Mouse (Mus musculus): ENCODE data around the gene Arhgap24. TPM values are rescaled to one million over a fixed set of nuclear protein-coding genes. Genes with fewer than 3 reads are reported as not detected.

Gene Arhgap24
- polyA plus RNA-seq, 1 experiment from 2014 or later, result 10.6 TPM

GRCm38 (mm10) chr5:102736131-102736530 lies 254.9 kb downstream of the Arhgap24 start:
- Histone ChIP-seq H3K27ac (no peak overlapping the region), H3K9ac (no peak overlapping the region), H3K36me3 (replicated peaks) (no peaks in the 10 kb centered on the region), H3K9me3 (no peaks in the 10 kb centered on the region), H3K27me3 (replicated peaks) (no peaks in the 10 kb centered on the region), H3K4me2 (no peak overlapping the region), H3K4me1 (no peaks in the 10 kb centered on the region), H3K4me3 (no peak overlapping the region)
- no peak for ATAC-seq (replicated peaks)
- 91% methylated on average over 5 of the region's 5 CpGs for WGBS

DNA sequence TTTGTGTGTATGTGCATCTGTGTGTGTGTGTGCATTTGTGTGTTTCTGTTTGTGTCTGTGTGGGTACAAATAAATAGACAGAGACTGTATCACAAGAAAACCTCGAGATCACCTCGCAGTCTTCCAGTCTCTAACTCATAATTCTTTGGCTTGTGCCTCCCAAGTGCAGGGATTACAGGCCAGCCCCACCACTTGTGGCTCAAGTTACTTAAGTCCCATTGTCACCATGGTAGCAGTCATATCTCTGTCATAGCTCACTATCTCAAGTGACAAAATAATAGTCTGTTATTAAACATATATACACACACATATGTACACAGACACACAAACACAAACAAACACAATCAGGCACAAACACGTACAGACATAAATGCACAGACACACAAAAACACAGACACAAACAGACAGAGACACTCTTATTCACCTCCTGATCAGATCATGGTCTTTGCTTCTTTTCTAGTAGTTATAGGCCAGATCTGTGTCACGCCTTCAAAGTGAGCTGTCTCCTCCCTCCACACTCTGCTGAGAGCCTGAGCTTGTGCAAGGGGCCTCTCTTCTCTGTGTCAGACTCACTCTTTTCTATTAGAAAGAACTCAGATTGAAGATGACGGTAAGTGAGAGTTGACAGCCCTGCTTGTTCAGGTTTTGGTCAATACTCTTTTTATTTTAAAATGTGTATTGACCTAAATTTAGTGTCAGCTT lies 261.5 kb downstream of the Arhgap24 start:
- Histone ChIP-seq H3K4me2 (no peak overlapping the region), H3K4me3 (no peak overlapping the region), H3K27ac (no peak overlapping the region), H3K9ac (no peak overlapping the region), H3K4me1 (no peaks in the 10 kb centered on the region), H3K36me3 (replicated peaks) (no peaks in the 10 kb centered on the region), H3K9me3 (no peaks in the 10 kb centered on the region), H3K27me3 (replicated peaks) (no peaks in the 10 kb centered on the region)
- 67% methylated on average over 5 of the region's 5 CpGs for WGBS
- no peak for ATAC-seq (replicated peaks)

GRCm38 (mm10) chr5:102743436-102743835 lies 262.2 kb downstream of the Arhgap24 start:
- Histone ChIP-seq H3K4me3 (no peak overlapping the region), H3K27ac (no peak overlapping the region), H3K27me3 (replicated peaks) (no peaks in the 10 kb centered on the region), H3K4me1 (no peaks in the 10 kb centered on the region), H3K9ac (no peak overlapping the region), H3K4me2 (no peak overlapping the region), H3K36me3 (replicated peaks) (no peaks in the 10 kb centered on the region), H3K9me3 (no peaks in the 10 kb centered on the region)
- WGBS, result 80% methylated on average over 3 of the region's 3 CpGs
- ATAC-seq (replicated peaks), result no peak

- Histone ChIP-seq H3K4me3 (no peak overlapping the region), H3K4me1 (no peaks in the 10 kb centered on the region), H3K36me3 (replicated peaks) (no peaks in the 10 kb centered on the region), H3K27me3 (replicated peaks) (no peaks in the 10 kb centered on the region), H3K27ac (no peak overlapping the region), H3K9me3 (no peaks in the 10 kb centered on the region), H3K4me2 (no peak overlapping the region), H3K9ac (no peak overlapping the region)
- ATAC-seq (replicated peaks), result no peak
- 87% methylated on average over 4 of the region's 4 CpGs for WGBS
Observed at GRCm38 (mm10) chr5:102744051-102744450, 262.9 kb downstream of the Arhgap24 start.

DNA sequence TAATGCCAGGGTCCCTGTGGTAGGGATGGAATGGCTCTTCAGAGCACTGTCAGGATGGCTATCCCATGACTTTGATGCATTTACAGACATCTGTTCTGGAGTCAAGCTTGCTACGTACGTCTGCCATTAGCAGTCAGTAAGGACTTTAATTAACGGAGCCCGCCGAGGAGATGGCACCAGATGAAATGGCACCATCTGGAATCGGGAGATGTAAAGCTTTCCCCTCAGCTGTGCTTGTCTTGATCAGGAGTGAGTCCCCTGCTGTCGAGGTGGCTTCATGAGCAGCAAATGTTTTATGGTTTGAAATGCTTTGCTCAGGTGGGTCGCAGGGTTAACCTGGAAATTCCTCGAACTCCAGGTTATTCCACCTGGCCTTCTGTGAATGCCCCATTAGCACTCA lies 267.0 kb downstream of the Arhgap24 start:
- ATAC-seq (replicated peaks), result no peak
- H3K4me3 ChIP-seq, result no peak overlapping the region
- H3K9me3 ChIP-seq, result no peaks in the 10 kb centered on the region
- no peak overlapping the region for H3K4me2 ChIP-seq
- no peaks in the 10 kb centered on the region for H3K4me1 ChIP-seq
- no peak overlapping the region for H3K9ac ChIP-seq
- no peaks in the 10 kb centered on the region for H3K27me3 ChIP-seq (replicated peaks)
- no peak overlapping the region for H3K27ac ChIP-seq
- 69% methylated on average over 9 of the region's 9 CpGs for WGBS
- no peaks in the 10 kb centered on the region for H3K36me3 ChIP-seq (replicated peaks)

- Histone ChIP-seq H3K4me1 (no peaks in the 10 kb centered on the region), H3K27me3 (replicated peaks) (no peaks in the 10 kb centered on the region), H3K9me3 (no peaks in the 10 kb centered on the region), H3K27ac (no peak overlapping the region), H3K4me3 (no peak overlapping the region), H3K36me3 (replicated peaks) (no peaks in the 10 kb centered on the region), H3K9ac (no peak overlapping the region), H3K4me2 (no peak overlapping the region)
- ATAC-seq (replicated peaks), result no peak
- 52% methylated on average over 8 of the region's 8 CpGs for WGBS
Observed at GRCm38 (mm10) chr5:102749020-102749419, 267.8 kb downstream of the Arhgap24 start.

DNA sequence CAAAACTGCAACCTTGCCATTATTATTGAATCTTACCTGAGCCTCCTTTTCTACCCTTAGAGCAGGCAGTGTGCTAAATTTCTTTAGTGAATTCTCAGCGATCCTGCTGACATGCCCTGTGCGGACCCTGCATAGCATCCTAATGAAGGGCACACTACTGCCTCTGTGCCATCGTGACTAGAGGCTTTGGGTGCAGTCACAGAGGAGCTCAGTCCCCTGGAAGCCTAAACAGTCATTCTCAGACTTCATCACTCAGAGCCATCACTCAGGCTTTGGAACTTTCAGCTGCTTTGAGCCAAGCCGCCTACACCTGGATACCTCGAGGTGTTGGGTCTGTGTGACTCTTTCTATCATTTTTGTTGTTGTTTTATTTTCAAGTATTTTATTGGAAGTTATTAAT lies 269.5 kb downstream of the Arhgap24 start:
- no peaks in the 10 kb centered on the region for H3K27me3 ChIP-seq (replicated peaks)
- H3K36me3 ChIP-seq (replicated peaks), result no peaks in the 10 kb centered on the region
- no peak overlapping the region for H3K9ac ChIP-seq
- H3K27ac ChIP-seq, result no peak overlapping the region
- H3K4me1 ChIP-seq, result no peaks in the 10 kb centered on the region
- H3K9me3 ChIP-seq, result no peaks in the 10 kb centered on the region
- 77% methylated on average over 5 of the region's 5 CpGs for WGBS
- H3K4me3 ChIP-seq, result no peak overlapping the region
- H3K4me2 ChIP-seq, result no peak overlapping the region
- ATAC-seq (replicated peaks), result no peak

GRCm38 (mm10) chr5:102751661-102752307 lies 270.6 kb downstream of the Arhgap24 start:
- Histone ChIP-seq H3K27ac (no peak overlapping the region), H3K36me3 (replicated peaks) (no peaks in the 10 kb centered on the region), H3K4me3 (no peak overlapping the region), H3K27me3 (replicated peaks) (no peaks in the 10 kb centered on the region), H3K9ac (no peak overlapping the region), H3K4me1 (no peaks in the 10 kb centered on the region), H3K9me3 (no peaks in the 10 kb centered on the region), H3K4me2 (no peak overlapping the region)
- no peak for ATAC-seq (replicated peaks)
- WGBS, result 77% methylated on average over 5 of the region's 5 CpGs

- Histone ChIP-seq H3K4me3 (no peak overlapping the region), H3K9ac (no peak overlapping the region), H3K27ac (no peak overlapping the region)
Observed at GRCm38 (mm10) chr5:102752308-102752663, 271.1 kb downstream of the Arhgap24 start.

GRCm38 (mm10) chr5:102757040-102757439 lies 275.8 kb downstream of the Arhgap24 start:
- no peaks in the 10 kb centered on the region for H3K36me3 ChIP-seq (replicated peaks)
- no peaks in the 10 kb centered on the region for H3K4me1 ChIP-seq
- no peaks in the 10 kb centered on the region for H3K27me3 ChIP-seq (replicated peaks)
- whole genome bisulfite sequencing, result 86% methylated on average over 6 of the region's 6 CpGs
- no peak overlapping the region for H3K27ac ChIP-seq
- no peaks in the 10 kb centered on the region for H3K9me3 ChIP-seq
- H3K4me2 ChIP-seq, result no peak overlapping the region
- no peak overlapping the region for H3K4me3 ChIP-seq
- no peak overlapping the region for H3K9ac ChIP-seq
- ATAC-seq (replicated peaks), result no peak

More at GRCm38 (mm10) chr5:102752308-102752663, 271.1 kb downstream of the Arhgap24 start:
- H3K36me3 ChIP-seq (replicated peaks), result no peaks in the 10 kb centered on the region
- 53% methylated on average over 2 of the region's 2 CpGs for WGBS
- no peak overlapping the region for H3K4me2 ChIP-seq
- no peaks in the 10 kb centered on the region for H3K4me1 ChIP-seq
- H3K27me3 ChIP-seq (replicated peaks), result no peaks in the 10 kb centered on the region
- no peaks in the 10 kb centered on the region for H3K9me3 ChIP-seq
- no peak for ATAC-seq (replicated peaks)

DNA sequence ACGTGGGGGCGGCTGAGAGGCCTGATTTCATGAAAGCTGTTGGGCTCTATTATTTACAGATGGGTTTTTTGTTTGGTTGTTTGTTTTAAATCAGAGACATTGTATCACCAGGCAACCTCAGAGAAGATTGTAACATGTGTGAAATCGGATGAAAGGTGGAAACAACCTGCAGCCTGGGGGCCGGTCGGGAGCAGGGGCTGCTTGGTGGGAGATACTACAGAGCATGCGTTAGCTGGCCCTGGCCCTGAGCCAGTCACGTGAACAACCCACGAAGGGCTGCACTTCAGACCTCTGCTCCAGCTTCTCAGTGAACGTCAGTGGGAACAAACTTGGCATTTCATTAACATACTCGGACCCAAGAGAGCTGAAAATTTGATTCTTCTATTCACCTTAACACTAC lies 284.5 kb downstream of the Arhgap24 start:
- H3K27me3 ChIP-seq (replicated peaks), result no peaks in the 10 kb centered on the region
- H3K27ac ChIP-seq, result no peak overlapping the region
- H3K4me1 ChIP-seq, result peaks cover 8% of the 10 kb centered on the region
- no peak overlapping the region for H3K4me2 ChIP-seq
- no peaks in the 10 kb centered on the region for H3K36me3 ChIP-seq (replicated peaks)
- WGBS, result 69% methylated on average over 10 of the region's 10 CpGs
- no peak overlapping the region for H3K9ac ChIP-seq
- no peak for ATAC-seq (replicated peaks)
- no peaks in the 10 kb centered on the region for H3K9me3 ChIP-seq
- no peak overlapping the region for H3K4me3 ChIP-seq

GRCm38 (mm10) chr5:102766311-102767057 lies 285.3 kb downstream of the Arhgap24 start:
- no peak overlapping the region for H3K4me3 ChIP-seq
- H3K9ac ChIP-seq, result no peak overlapping the region
- H3K4me2 ChIP-seq, result no peak overlapping the region
- no peaks in the 10 kb centered on the region for H3K36me3 ChIP-seq (replicated peaks)
- WGBS, result 81% methylated on average over 6 of the region's 6 CpGs
- no peaks in the 10 kb centered on the region for H3K9me3 ChIP-seq
- no peak for ATAC-seq (replicated peaks)
- H3K27ac ChIP-seq, result no peak overlapping the region
- no peaks in the 10 kb centered on the region for H3K27me3 ChIP-seq (replicated peaks)
- H3K4me1 ChIP-seq, result peaks cover 8% of the 10 kb centered on the region

Data from midbrain, embryonic 15.5 days (tissue).